Mouse (Mus musculus) liver, adult 2 months (tissue): ENCODE measurements at regions not wholly inside any gene's neighbourhood (a gene's known extent, or its start where the extent isn't known, plus 50 kb on each side); places are given as distances from the start of the nearest gene placed in this dataset.

Source experiments
- DNase-seq: peaks from one replicate; pipeline ENCODE4 v3.0.0-alpha.2; 2011; ENCODE audit warnings: low read depth, low spot score; ENCODE audit errors: extremely low read depth
- H3K27ac ChIP-seq: fragments of 200-500 bp; replicated peaks from 2 replicates; pipeline ENCODE4 v1.5.1; 2012; ENCODE audit warnings: low read depth, mild to moderate bottlenecking, control low read depth, inconsistent platforms, low read length; ENCODE audit not compliant: insufficient read depth
- H3K27me3 ChIP-seq: fragments of 200-500 bp; 2 replicates; pipeline ENCODE4 v1.6.1; 2012; ENCODE audit warnings: mild to moderate bottlenecking, moderate library complexity, low read length, inconsistent platforms; ENCODE audit not compliant: control insufficient read depth, insufficient read depth
- H3K36me3 ChIP-seq: fragments of 200-500 bp; 2 replicates; pipeline ENCODE4 v1.6.1; 2012; ENCODE audit warnings: low read length, inconsistent platforms; ENCODE audit not compliant: control insufficient read depth, insufficient read depth
- H3K4me1 ChIP-seq: fragments of 200-500 bp; 2 replicates; pipeline ENCODE4 v1.6.1; 2011; ENCODE audit warnings: low read length; ENCODE audit not compliant: control insufficient read depth, insufficient read depth
- H3K4me3 ChIP-seq: fragments of 200-500 bp; 2 replicates; pipeline ENCODE4 v1.5.1; 2011; ENCODE audit warnings: low read depth, mild to moderate bottlenecking, control low read depth, low read length, moderate library complexity; ENCODE audit not compliant: insufficient read depth
- H3K79me2 ChIP-seq: fragments of 200-500 bp; 2 replicates; pipeline ENCODE4 v1.6.1; 2012; ENCODE audit warnings: inconsistent platforms, mild to moderate bottlenecking, low read length, moderate library complexity; ENCODE audit not compliant: control insufficient read depth, insufficient read depth
- H3K9ac ChIP-seq: fragments of 200-500 bp; 2 replicates; pipeline ENCODE4 v1.6.1; 2012; ENCODE audit warnings: low read depth, mild to moderate bottlenecking, control low read depth, inconsistent platforms, low read length
- CTCF ChIP-seq: fragments of 200-500 bp; IDR thresholded peaks from 2 replicates; pipeline ENCODE4 v1.5.1; 2011; ENCODE audit warnings: low read depth, low read length, control low read depth
- POLR2A ChIP-seq: fragments of 200-500 bp; IDR thresholded peaks from 2 replicates; pipeline ENCODE4 v1.6.1; 2011; ENCODE audit warnings: low read length, control low read depth; ENCODE audit not compliant: insufficient read depth; ENCODE audit errors: extremely low read depth
- WGBS: fragments of 180-500 bp; shearing (Covaris S2); methylation state at CpG from one replicate; pipeline ENCODE4 v1.1.7; 2018; 5-methylcytosine and 5-hydroxymethylcytosine counted together

DNA sequence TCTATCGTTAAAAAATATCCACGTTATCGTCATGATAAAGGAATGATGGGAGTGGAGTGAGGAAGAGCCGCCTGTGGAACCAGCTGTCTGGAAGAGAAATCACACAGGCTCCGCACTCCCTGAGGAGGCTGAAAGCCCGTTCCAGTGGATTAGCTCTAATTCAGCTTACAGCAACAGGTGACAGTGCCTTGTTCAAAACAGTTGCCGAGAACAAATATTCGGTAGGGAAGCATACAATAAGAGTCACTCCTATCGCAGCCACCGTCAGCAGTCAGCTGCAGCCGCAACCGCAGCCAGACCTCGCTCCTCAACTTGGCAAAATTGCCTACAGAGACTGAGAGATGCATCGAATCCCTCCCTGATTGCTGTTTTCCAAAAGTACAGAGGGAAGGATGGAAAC, 1501.6 kb downstream of the Slc22a22 start:
- no peaks in the 10 kb centered on the region for H3K79me2 ChIP-seq
- no peak overlapping the region for H3K4me3 ChIP-seq
- H3K27ac ChIP-seq = no peak overlapping the region
- no peaks in the 10 kb centered on the region for H3K36me3 ChIP-seq
- no peak for DNase-seq
- no peaks in the 10 kb centered on the region for H3K4me1 ChIP-seq
- TF ChIP-seq POLR2A (no peak), CTCF (no peak)
- H3K9ac ChIP-seq = no peak overlapping the region
- 86% methylated on average over 14 of the region's 14 CpGs for WGBS
- no peaks in the 10 kb centered on the region for H3K27me3 ChIP-seq

DNA sequence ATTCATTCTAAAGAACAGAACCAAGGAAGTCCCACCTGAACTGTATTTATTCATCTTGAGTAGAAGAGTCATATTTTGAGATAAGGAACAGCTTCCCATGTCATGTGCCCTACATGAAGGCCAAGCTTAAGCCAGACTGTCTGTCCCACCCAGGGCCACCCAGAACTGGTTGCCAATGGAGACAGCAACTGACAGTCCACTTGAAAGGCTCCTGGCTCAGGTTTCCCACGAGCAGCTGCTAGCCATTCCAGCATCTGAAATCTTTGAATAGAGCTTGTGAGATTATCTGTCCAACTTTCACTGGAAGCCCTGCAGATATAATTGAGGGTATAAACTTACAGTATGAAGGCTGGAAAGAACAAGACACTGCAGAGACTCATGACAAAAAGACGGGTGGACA, 1510.6 kb downstream of the Slc22a22 start:
- Histone ChIP-seq H3K27ac (no peak overlapping the region), H3K79me2 (no peaks in the 10 kb centered on the region), H3K27me3 (no peaks in the 10 kb centered on the region), H3K4me1 (no peaks in the 10 kb centered on the region; the same call in 1 of the 2 replicates), H3K36me3 (no peaks in the 10 kb centered on the region), H3K4me3 (no peak overlapping the region), H3K9ac (no peak overlapping the region)
- no peak for DNase-seq
- TF ChIP-seq POLR2A (no peak), CTCF (no peak)
- 76% methylated on average over 2 of the region's 2 CpGs for WGBS

DNA sequence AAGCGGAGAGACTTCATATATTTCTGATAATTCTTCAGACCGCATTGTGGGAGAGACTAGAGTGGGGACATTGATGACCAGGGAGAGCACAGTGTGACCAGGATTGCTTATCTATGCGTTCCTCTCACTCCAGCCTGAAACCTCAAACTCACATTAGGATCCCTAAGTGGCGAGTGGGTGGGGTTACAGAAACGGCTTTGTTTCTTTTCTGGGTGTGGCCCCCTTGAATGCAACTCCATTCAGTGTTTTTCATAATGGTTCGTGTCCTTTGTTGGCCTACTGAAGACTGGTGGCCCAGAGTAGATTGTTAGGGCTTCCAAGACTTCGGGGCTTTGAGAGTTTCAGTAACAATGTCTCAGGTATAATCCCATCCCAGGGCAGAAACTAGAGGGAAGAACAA, 1512.1 kb downstream of the Slc22a22 start:
- Histone ChIP-seq H3K4me3 (no peak overlapping the region), H3K36me3 (no peaks in the 10 kb centered on the region), H3K27me3 (no peaks in the 10 kb centered on the region), H3K4me1 (no peaks in the 10 kb centered on the region; the same call in 1 of the 2 replicates), H3K79me2 (no peaks in the 10 kb centered on the region), H3K27ac (no peak overlapping the region), H3K9ac (no peak overlapping the region)
- TF ChIP-seq POLR2A (no peak), CTCF (no peak)
- 89% methylated on average over 7 of the region's 7 CpGs for WGBS
- no peak for DNase-seq

DNA sequence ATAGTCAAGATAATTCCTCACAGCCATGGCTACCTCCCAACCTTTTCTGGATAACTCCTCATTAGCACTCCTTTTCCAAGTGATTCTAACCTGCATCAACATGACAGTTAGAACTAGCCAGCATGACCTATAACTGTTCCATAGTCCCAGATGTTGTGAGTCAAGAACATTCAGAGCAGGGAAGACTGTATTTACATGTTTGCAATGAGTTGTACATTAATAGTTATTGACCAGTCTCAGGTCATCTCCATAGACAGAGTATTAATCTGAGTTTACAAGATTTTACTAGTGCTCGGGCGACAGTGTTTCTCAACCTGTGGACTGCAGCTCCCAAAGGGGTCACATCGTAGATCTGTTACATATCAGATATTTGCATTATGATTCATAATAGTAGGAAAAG, 1515.3 kb downstream of the Slc22a22 start:
- H3K27ac ChIP-seq = no peak overlapping the region; the same call in 1 of the 2 replicates
- no peak overlapping the region for H3K4me3 ChIP-seq
- no peaks in the 10 kb centered on the region for H3K27me3 ChIP-seq
- no peaks in the 10 kb centered on the region; the same call in 1 of the 2 replicates for H3K4me1 ChIP-seq
- no peak overlapping the region for H3K9ac ChIP-seq
- 24% methylated on average over 3 of the region's 3 CpGs for WGBS
- no peaks in the 10 kb centered on the region for H3K79me2 ChIP-seq
- H3K36me3 ChIP-seq = no peaks in the 10 kb centered on the region
- peak; percentile 80 for DNase-seq
- TF ChIP-seq CTCF = no peak
